Mouse (Mus musculus): ENCODE results near the gene Lnpep. TPM values are rescaled to one million over a fixed set of nuclear protein-coding genes. Genes with fewer than 3 reads are reported as not detected.

Lnpep gene
- total and polyA plus RNA-seq, 3 experiments, result 7.1 to 91.4 (median 62.9) TPM

- ATAC-seq (ENCODE audit: extremely low read depth, insufficient number of reproducible peaks, low FRiP score, poor library complexity, severe bottlenecking) (peak; percentile 69), DNase-seq (ENCODE audit: low spot score) (peak; percentile 85)
- H3K36me3 ChIP-seq (replicated peaks), result no peaks in the 10 kb centered on the region
- H3K4me1 ChIP-seq (ENCODE audit: insufficient read depth, low read depth, low read length), result peaks cover 22% of the 10 kb centered on the region
- TF ChIP-seq CTCF (IDR thresholded peaks at IDR 0.05; ENCODE audit: low read depth, low read length) (no peak), POLR2AphosphoS5 (IDR thresholded peaks at IDR 0.05; ENCODE audit: insufficient replicate concordance, low read depth, low read length) (no peak), GATA2 (IDR thresholded peaks at IDR 0.05; ENCODE audit: borderline replicate concordance, low read depth, low read length) (no peak)
- 0 out of 2 replicates have a peak, but pooled peaks cover 4% of the 10 kb centered on the region for H3K9me3 ChIP-seq (replicated peaks)
- peak overlapping the region; percentile 93 for H3K4me3 ChIP-seq (ENCODE audit: low read depth, low read length)
- H3K27me3 ChIP-seq (ENCODE audit: insufficient read depth, low read length), result no peaks in the 10 kb centered on the region
Observed at GRCm38 (mm10) chr17:17624421-17624956, 361 bp downstream of the Lnpep start.

DNA sequence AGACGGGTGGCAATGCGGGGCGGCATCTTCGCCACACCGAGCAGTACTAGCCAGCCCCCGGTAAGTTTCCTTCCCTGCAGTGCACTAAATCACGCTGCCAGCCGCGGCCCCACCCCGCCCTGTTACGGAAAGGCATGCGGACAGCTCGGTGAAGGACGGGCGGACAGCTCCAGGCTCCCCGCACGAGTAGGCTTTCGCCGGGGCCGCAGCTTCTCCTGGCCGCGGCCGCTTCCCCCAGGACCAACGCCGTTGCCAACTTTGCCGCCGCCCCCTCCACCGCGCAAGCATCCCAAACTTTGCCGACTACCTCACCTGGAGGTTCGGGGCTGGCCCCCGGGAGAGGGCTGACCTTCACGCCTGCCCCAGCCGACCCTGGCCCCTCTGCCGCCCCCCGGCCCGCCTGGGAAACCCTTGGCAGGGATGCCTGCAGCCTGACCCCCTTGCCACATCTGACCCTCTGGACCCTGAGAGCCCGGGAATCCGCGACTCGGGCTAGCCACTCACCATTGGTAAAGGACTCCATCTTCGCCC is 895 bp downstream of the Lnpep start:
- Histone ChIP-seq H3K4me3 (ENCODE audit: low read depth, low read length) (peak overlapping the region; percentile 93), H3K36me3 (replicated peaks) (no peaks in the 10 kb centered on the region), H3K9me3 (replicated peaks) (0 out of 2 replicates have a peak, but pooled peaks cover 4% of the 10 kb centered on the region), H3K4me1 (ENCODE audit: insufficient read depth, low read depth, low read length) (peaks cover 27% of the 10 kb centered on the region), H3K27me3 (ENCODE audit: insufficient read depth, low read length) (no peaks in the 10 kb centered on the region)
- DNase-seq (ENCODE audit: low spot score), result peak; percentile 27
- no peak for ATAC-seq (ENCODE audit: extremely low read depth, insufficient number of reproducible peaks, low FRiP score, poor library complexity, severe bottlenecking)
- TF ChIP-seq TAL1 (conservative IDR thresholded peaks at IDR 0.05; ENCODE audit: low read depth, low read length) (no peak), CTCF (IDR thresholded peaks at IDR 0.05; ENCODE audit: low read depth, low read length) (no peak), GATA2 (IDR thresholded peaks at IDR 0.05; ENCODE audit: borderline replicate concordance, low read depth, low read length) (no peak), POLR2AphosphoS5 (IDR thresholded peaks at IDR 0.05; ENCODE audit: insufficient replicate concordance, low read depth, low read length) (no peak)

DNA sequence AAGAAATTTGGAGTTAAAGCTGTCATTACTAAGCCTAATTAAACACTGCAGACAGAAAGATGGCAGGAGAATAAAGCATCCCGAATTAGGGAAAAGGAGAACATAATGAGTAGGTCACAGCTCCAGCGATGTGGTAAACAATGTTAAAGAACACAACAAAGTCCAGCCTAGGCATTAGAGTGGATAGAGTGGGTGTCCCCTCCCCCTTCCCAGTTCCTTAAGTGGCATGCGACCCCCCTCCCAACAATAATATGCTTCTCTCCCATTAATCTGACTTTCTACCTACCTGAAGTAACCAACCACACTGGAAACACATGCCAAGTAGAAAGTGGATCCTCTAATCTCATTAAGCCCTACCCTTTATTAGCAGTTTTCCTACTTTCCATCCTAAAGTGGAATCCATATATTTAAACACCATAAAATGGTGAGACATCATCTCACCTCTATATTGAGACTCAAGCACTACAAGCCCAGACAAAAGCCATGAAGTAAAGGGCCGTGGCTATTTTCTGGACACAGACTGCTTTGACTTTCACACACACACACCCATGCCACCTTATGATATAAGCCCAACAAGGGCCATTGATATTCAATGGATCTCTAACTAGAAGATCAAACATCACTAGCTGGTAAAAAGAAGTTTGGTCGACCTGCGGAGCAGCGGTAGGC is 1.5 kb downstream of the Lnpep start:
- Histone ChIP-seq H3K27me3 (ENCODE audit: insufficient read depth, low read length) (no peaks in the 10 kb centered on the region), H3K36me3 (replicated peaks) (no peaks in the 10 kb centered on the region), H3K9me3 (replicated peaks) (0 out of 2 replicates have a peak, but pooled peaks cover 2% of the 10 kb centered on the region), H3K4me1 (ENCODE audit: insufficient read depth, low read depth, low read length) (peaks cover 31% of the 10 kb centered on the region), H3K4me3 (ENCODE audit: low read depth, low read length) (peak overlapping the region; percentile 93)
- no peak for TF ChIP-seq CTCF (IDR thresholded peaks at IDR 0.05; ENCODE audit: low read depth, low read length)
- TF ChIP-seq TAL1 (conservative IDR thresholded peaks at IDR 0.05; ENCODE audit: low read depth, low read length), result no peak
- no peak for TF ChIP-seq POLR2AphosphoS5 (IDR thresholded peaks at IDR 0.05; ENCODE audit: insufficient replicate concordance, low read depth, low read length)
- no peak for TF ChIP-seq GATA1 (IDR thresholded peaks at IDR 0.05; ENCODE audit: borderline replicate concordance, low read length)
- TF ChIP-seq GATA2 (IDR thresholded peaks at IDR 0.05; ENCODE audit: borderline replicate concordance, low read depth, low read length), result no peak
- ATAC-seq (ENCODE audit: extremely low read depth, insufficient number of reproducible peaks, low FRiP score, poor library complexity, severe bottlenecking) (no peak), DNase-seq (ENCODE audit: low spot score) (no peak)

- no peak for ATAC-seq (ENCODE audit: extremely low read depth, insufficient number of reproducible peaks, low FRiP score, poor library complexity, severe bottlenecking)
- no peak for DNase-seq (ENCODE audit: low spot score)
- TF ChIP-seq POLR2AphosphoS5 (IDR thresholded peaks at IDR 0.05; ENCODE audit: insufficient replicate concordance, low read depth, low read length) (no peak), TAL1 (conservative IDR thresholded peaks at IDR 0.05; ENCODE audit: low read depth, low read length) (no peak), GATA1 (IDR thresholded peaks at IDR 0.05; ENCODE audit: borderline replicate concordance, low read length) (no peak)
- Histone ChIP-seq H3K36me3 (replicated peaks) (no peaks in the 10 kb centered on the region), H3K27me3 (ENCODE audit: insufficient read depth, low read length) (no peaks in the 10 kb centered on the region), H3K4me3 (ENCODE audit: low read depth, low read length) (no peak overlapping the region), H3K9me3 (replicated peaks) (no peaks in the 10 kb centered on the region), H3K4me1 (ENCODE audit: insufficient read depth, low read depth, low read length) (peaks cover 37% of the 10 kb centered on the region)
Observed at GRCm38 (mm10) chr17:17622576-17622975, 2.3 kb downstream of the Lnpep start.

GRCm38 (mm10) chr17:17621586-17621985 is 3.3 kb downstream of the Lnpep start:
- Histone ChIP-seq H3K36me3 (replicated peaks) (peaks cover 4% of the 10 kb centered on the region), H3K4me1 (ENCODE audit: insufficient read depth, low read depth, low read length) (peaks cover 41% of the 10 kb centered on the region), H3K27me3 (ENCODE audit: insufficient read depth, low read length) (no peaks in the 10 kb centered on the region), H3K9me3 (replicated peaks) (no peaks in the 10 kb centered on the region), H3K4me3 (ENCODE audit: low read depth, low read length) (no peak overlapping the region)
- ATAC-seq (ENCODE audit: extremely low read depth, insufficient number of reproducible peaks, low FRiP score, poor library complexity, severe bottlenecking) (no peak), DNase-seq (ENCODE audit: low spot score) (no peak)
- TF ChIP-seq POLR2AphosphoS5 (IDR thresholded peaks at IDR 0.05; ENCODE audit: insufficient replicate concordance, low read depth, low read length), result no peak
- no peak for TF ChIP-seq GATA1 (IDR thresholded peaks at IDR 0.05; ENCODE audit: borderline replicate concordance, low read length)
- no peak for TF ChIP-seq CTCF (IDR thresholded peaks at IDR 0.05; ENCODE audit: low read depth, low read length)
- no peak for TF ChIP-seq TAL1 (conservative IDR thresholded peaks at IDR 0.05; ENCODE audit: low read depth, low read length)
- TF ChIP-seq GATA2 (IDR thresholded peaks at IDR 0.05; ENCODE audit: borderline replicate concordance, low read depth, low read length), result no peak

GRCm38 (mm10) chr17:17618463-17618862 is 6.4 kb downstream of the Lnpep start:
- no peak for TF ChIP-seq GATA2 (IDR thresholded peaks at IDR 0.05; ENCODE audit: borderline replicate concordance, low read depth, low read length)
- TF ChIP-seq CTCF (IDR thresholded peaks at IDR 0.05; ENCODE audit: low read depth, low read length), result no peak

More at GRCm38 (mm10) chr17:17618463-17618862, 6.4 kb downstream of the Lnpep start:
- H3K27me3 ChIP-seq (ENCODE audit: insufficient read depth, low read length), result no peaks in the 10 kb centered on the region
- no peak overlapping the region for H3K4me3 ChIP-seq (ENCODE audit: low read depth, low read length)
- DNase-seq (ENCODE audit: low spot score) (no peak), ATAC-seq (ENCODE audit: extremely low read depth, insufficient number of reproducible peaks, low FRiP score, poor library complexity, severe bottlenecking) (no peak)
- H3K4me1 ChIP-seq (ENCODE audit: insufficient read depth, low read depth, low read length), result peaks cover 29% of the 10 kb centered on the region
- H3K9me3 ChIP-seq (replicated peaks), result no peaks in the 10 kb centered on the region
- peaks cover 10% of the 10 kb centered on the region for H3K36me3 ChIP-seq (replicated peaks)

Measured in G1E (cell line).